Mouse (Mus musculus): ENCODE data around the gene Riok1. TPM values are rescaled to one million over a fixed set of nuclear protein-coding genes. Genes with fewer than 3 reads are reported as not detected.

The Riok1 gene
- polyA plus RNA-seq, 1 experiment from 2014 or later = 62.5 TPM

- Histone ChIP-seq H3K4me1 (peaks cover 5% of the 10 kb centered on the region), H3K27me3 (no peaks in the 10 kb centered on the region), H3K4me2 (replicated peaks) (no peak overlapping the region), H3K9ac (no peak overlapping the region), H3K9me3 (no peaks in the 10 kb centered on the region), H3K36me3 (no peaks in the 10 kb centered on the region), H3K4me3 (no peak overlapping the region), H3K27ac (no peak overlapping the region)
- ATAC-seq (ENCODE audit: insufficient number of reproducible peaks, insufficient read depth, low FRiP score, low TSS enrichment) = no peak
- WGBS = 87% methylated on average over 17 of the region's 18 CpGs
Measured at GRCm38 (mm10) chr13:38073374-38074307, 36.8 kb downstream of the Riok1 start.

DNA sequence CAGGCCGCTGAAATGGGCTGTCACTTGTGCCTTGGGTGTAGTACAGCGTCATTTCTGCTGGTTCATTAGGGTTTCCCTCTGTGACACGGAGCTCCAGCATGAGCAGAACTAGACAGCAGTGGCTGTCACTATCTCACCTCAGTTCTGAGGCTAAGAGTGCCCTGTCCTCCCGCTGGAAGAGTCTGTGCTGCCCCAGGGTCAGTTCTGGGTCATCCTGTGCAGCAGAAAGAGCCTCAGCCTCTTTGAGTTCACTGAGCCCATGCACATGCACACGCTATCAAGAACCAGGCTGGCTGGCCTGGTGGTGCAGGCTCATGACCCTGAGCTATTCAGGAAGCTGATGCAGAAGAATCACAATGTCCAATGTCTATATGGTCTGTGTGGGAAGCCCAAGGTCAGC lies 37.6 kb downstream of the Riok1 start:
- no peak for ATAC-seq (ENCODE audit: insufficient number of reproducible peaks, insufficient read depth, low FRiP score, low TSS enrichment)
- Histone ChIP-seq H3K36me3 (no peaks in the 10 kb centered on the region), H3K4me3 (no peak overlapping the region), H3K4me1 (peaks cover 5% of the 10 kb centered on the region), H3K27me3 (no peaks in the 10 kb centered on the region), H3K9me3 (no peaks in the 10 kb centered on the region), H3K9ac (no peak overlapping the region), H3K27ac (no peak overlapping the region), H3K4me2 (replicated peaks) (no peak overlapping the region)
- WGBS = 62% methylated on average over 5 of the region's 5 CpGs

- no peak for ATAC-seq (ENCODE audit: insufficient number of reproducible peaks, insufficient read depth, low FRiP score, low TSS enrichment)
- WGBS = 21% methylated on average over 11 of the region's 11 CpGs
- Histone ChIP-seq H3K27ac (no peak overlapping the region), H3K36me3 (no peaks in the 10 kb centered on the region), H3K4me2 (replicated peaks) (no peak overlapping the region; the same call in 1 of the 2 replicates), H3K9ac (no peak overlapping the region), H3K4me1 (peaks cover 5% of the 10 kb centered on the region), H3K27me3 (no peaks in the 10 kb centered on the region), H3K4me3 (no peak overlapping the region), H3K9me3 (no peaks in the 10 kb centered on the region)
Measured at GRCm38 (mm10) chr13:38077113-38077512, 40.3 kb downstream of the Riok1 start.

GRCm38 (mm10) chr13:38078836-38079235 lies 42.0 kb downstream of the Riok1 start:
- WGBS = 41% methylated on average over 6 of the region's 6 CpGs
- Histone ChIP-seq H3K9me3 (no peaks in the 10 kb centered on the region), H3K4me1 (peaks cover 5% of the 10 kb centered on the region), H3K27me3 (no peaks in the 10 kb centered on the region), H3K4me3 (no peak overlapping the region), H3K36me3 (no peaks in the 10 kb centered on the region), H3K27ac (no peak overlapping the region), H3K9ac (no peak overlapping the region), H3K4me2 (replicated peaks) (no peak overlapping the region)
- ATAC-seq (ENCODE audit: insufficient number of reproducible peaks, insufficient read depth, low FRiP score, low TSS enrichment) = no peak

DNA sequence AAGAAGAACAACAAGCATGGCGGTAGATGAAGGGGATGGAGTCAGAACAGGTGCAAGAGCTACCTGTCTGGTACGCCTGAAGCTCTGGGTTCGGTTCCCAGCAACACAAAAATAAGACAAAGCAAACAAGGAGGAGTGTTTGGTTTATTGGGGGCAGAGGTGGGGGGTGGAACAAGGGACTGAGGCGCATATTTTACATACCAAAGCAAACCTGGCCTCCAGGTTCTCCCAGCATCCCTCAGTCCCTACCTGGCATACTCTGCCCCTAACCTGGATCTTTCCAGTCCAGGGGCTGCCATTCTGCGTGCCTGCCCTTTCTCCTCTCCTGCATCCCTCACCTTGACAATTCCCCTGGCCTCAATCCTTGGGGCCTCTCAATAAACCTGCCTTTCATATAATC lies 42.6 kb downstream of the Riok1 start:
- Histone ChIP-seq H3K36me3 (no peaks in the 10 kb centered on the region), H3K4me1 (peaks cover 5% of the 10 kb centered on the region), H3K9me3 (no peaks in the 10 kb centered on the region), H3K4me2 (replicated peaks) (no peak overlapping the region), H3K4me3 (no peak overlapping the region), H3K27ac (no peak overlapping the region), H3K9ac (no peak overlapping the region), H3K27me3 (no peaks in the 10 kb centered on the region)
- 74% methylated on average over 5 of the region's 5 CpGs for WGBS
- no peak for ATAC-seq (ENCODE audit: insufficient number of reproducible peaks, insufficient read depth, low FRiP score, low TSS enrichment)

DNA sequence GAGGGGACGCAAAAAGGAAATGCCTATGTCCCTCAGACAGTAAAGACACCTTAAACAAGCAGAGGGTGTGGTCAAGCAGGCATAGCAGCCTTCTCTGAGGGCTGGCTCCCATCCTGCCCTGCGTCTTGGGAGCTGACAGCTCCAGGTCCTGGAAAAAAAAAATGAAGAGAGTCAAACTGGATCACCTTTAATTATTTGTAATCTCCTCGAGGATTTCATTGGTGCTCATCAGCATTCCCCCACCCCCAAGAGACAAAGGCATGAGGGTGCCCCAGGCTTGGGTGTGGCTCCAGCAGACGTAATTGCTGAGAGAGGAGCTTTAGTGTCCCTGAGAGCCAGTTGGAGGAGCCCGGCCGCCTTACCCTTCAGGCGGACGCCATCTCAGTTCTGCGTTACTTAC lies 43.2 kb downstream of the Riok1 start:
- no peak overlapping the region for H3K27ac ChIP-seq
- no peak overlapping the region for H3K9ac ChIP-seq
- H3K27me3 ChIP-seq = no peaks in the 10 kb centered on the region
- H3K4me2 ChIP-seq (replicated peaks) = no peak overlapping the region
- peaks cover 5% of the 10 kb centered on the region for H3K4me1 ChIP-seq
- no peaks in the 10 kb centered on the region for H3K36me3 ChIP-seq
- H3K4me3 ChIP-seq = no peak overlapping the region
- H3K9me3 ChIP-seq = no peaks in the 10 kb centered on the region
- no peak for ATAC-seq (ENCODE audit: insufficient number of reproducible peaks, insufficient read depth, low FRiP score, low TSS enrichment)
- 48% methylated on average over 9 of the region's 9 CpGs for WGBS

DNA sequence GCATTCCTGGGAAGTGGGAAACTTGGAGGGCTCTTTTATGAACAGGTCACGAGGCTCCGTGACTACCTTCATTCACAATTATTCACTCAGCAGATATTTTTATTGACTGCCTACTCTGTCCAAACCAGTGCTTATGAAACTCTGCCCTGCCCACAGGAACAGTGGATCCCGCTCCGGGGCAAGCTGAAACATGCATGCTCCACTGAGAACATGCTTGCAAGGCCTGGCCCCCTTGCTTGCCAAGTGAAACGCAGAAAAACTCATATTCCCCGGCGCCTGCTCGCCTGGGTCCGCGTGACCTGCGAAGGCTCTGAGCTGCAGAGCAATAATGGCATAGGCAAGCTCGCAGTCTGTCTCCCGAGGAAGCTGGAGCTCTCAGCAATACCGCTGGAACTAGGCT lies 43.9 kb downstream of the Riok1 start:
- Histone ChIP-seq H3K36me3 (no peaks in the 10 kb centered on the region), H3K4me1 (peaks cover 5% of the 10 kb centered on the region), H3K4me3 (no peak overlapping the region), H3K9me3 (no peaks in the 10 kb centered on the region), H3K27ac (no peak overlapping the region), H3K4me2 (replicated peaks) (no peak overlapping the region), H3K27me3 (no peaks in the 10 kb centered on the region), H3K9ac (no peak overlapping the region)
- no peak for ATAC-seq (ENCODE audit: insufficient number of reproducible peaks, insufficient read depth, low FRiP score, low TSS enrichment)
- 85% methylated on average over 14 of the region's 14 CpGs for WGBS

DNA sequence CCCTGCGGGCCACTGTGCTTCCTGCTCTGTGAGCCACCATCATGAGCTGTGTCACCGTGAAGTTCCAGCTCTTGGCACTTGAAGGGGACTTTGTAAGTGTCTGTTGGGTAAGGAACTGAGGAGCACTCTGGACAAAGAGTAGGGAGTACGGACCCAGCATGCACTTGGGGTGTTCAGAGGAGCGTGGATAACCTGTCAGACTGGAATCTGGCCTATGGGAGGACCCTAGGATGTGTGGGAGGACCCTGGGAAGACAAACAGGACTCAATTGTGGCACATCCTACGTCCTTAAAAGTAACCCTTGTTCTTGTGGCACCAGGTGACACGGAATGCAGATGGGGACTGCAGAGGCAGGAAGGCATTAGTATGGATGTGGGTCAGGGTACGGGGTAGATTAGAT lies 44.4 kb downstream of the Riok1 start:
- H3K9me3 ChIP-seq = no peaks in the 10 kb centered on the region
- no peak overlapping the region for H3K4me2 ChIP-seq (replicated peaks)
- H3K9ac ChIP-seq = no peak overlapping the region
- WGBS = 82% methylated on average over 7 of the region's 7 CpGs
- peaks cover 5% of the 10 kb centered on the region for H3K4me1 ChIP-seq
- H3K4me3 ChIP-seq = no peak overlapping the region
- no peaks in the 10 kb centered on the region for H3K27me3 ChIP-seq
- H3K27ac ChIP-seq = no peak overlapping the region
- ATAC-seq (ENCODE audit: insufficient number of reproducible peaks, insufficient read depth, low FRiP score, low TSS enrichment) = no peak
- no peaks in the 10 kb centered on the region for H3K36me3 ChIP-seq

- H3K36me3 ChIP-seq = no peaks in the 10 kb centered on the region
- WGBS = 48% methylated on average over 3 of the region's 3 CpGs
- ATAC-seq (ENCODE audit: insufficient number of reproducible peaks, insufficient read depth, low FRiP score, low TSS enrichment) = no peak
Measured at GRCm38 (mm10) chr13:38086711-38087110, 49.9 kb downstream of the Riok1 start.

DNA sequence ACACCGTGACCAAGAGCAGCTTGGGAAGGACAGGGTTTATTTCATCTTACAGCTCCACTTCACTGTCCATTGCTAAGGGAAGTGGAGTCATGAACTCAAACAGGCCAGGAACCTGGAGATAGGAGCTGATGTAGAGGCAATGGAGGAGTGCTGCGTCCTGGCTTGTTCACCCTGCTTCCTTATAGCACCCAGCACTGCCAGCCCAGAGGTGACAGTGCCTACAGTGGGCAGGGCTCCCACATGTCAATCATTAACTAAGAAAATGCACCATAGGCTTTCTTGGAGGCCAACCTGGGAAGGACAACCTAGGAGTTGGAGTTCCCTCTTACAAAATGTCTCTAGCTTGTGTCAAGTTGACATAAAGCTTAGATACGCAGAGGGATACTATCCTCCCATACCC lies 51.2 kb downstream of the Riok1 start:
- Histone ChIP-seq H3K4me1 (no peaks in the 10 kb centered on the region; the same call in 1 of the 2 replicates), H3K36me3 (no peaks in the 10 kb centered on the region), H3K4me3 (no peak overlapping the region), H3K9me3 (no peaks in the 10 kb centered on the region), H3K9ac (no peak overlapping the region), H3K4me2 (replicated peaks) (no peak overlapping the region), H3K27ac (no peak overlapping the region), H3K27me3 (no peaks in the 10 kb centered on the region)
- WGBS = 77% methylated on average over 3 of the region's 3 CpGs
- ATAC-seq (ENCODE audit: insufficient number of reproducible peaks, insufficient read depth, low FRiP score, low TSS enrichment) = no peak

More at GRCm38 (mm10) chr13:38086711-38087110, 49.9 kb downstream of the Riok1 start:
- no peaks in the 10 kb centered on the region; the same call in 1 of the 2 replicates for H3K4me1 ChIP-seq
- H3K4me2 ChIP-seq (replicated peaks) = no peak overlapping the region
- H3K27ac ChIP-seq = no peak overlapping the region
- no peaks in the 10 kb centered on the region for H3K27me3 ChIP-seq
- H3K9ac ChIP-seq = no peak overlapping the region
- no peak overlapping the region for H3K4me3 ChIP-seq
- no peaks in the 10 kb centered on the region for H3K9me3 ChIP-seq

- WGBS = 90% methylated on average over 6 of the region's 6 CpGs
Measured at GRCm38 (mm10) chr13:38089449-38089848, 52.7 kb downstream of the Riok1 start.

DNA sequence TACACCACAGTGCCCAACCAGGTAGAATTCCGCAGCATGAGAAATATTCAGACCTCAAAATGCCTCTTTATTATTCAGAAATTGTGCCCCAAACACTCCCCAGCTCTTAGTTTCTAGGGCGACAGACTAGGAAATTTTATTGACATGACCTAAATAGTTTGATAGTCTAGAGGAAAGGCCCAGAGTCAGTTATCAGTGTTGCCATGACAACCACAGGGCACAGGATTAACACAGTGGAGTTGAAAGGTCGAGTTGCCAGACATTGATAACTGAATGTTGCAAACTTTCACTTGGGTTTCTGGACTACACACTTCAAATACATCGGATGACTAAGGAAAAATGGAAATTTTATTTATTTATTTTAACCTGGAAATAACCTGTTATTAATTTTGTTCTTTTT lies 53.1 kb downstream of the Riok1 start:
- Histone ChIP-seq H3K4me1 (no peaks in the 10 kb centered on the region), H3K4me3 (no peak overlapping the region), H3K9me3 (no peaks in the 10 kb centered on the region), H3K36me3 (no peaks in the 10 kb centered on the region), H3K27me3 (no peaks in the 10 kb centered on the region), H3K4me2 (replicated peaks) (no peak overlapping the region), H3K27ac (no peak overlapping the region), H3K9ac (no peak overlapping the region)
- WGBS = 71% methylated on average over 4 of the region's 4 CpGs
- ATAC-seq (ENCODE audit: insufficient number of reproducible peaks, insufficient read depth, low FRiP score, low TSS enrichment) = no peak

More at GRCm38 (mm10) chr13:38089449-38089848, 52.7 kb downstream of the Riok1 start:
- Histone ChIP-seq H3K4me2 (replicated peaks) (no peak overlapping the region), H3K27ac (no peak overlapping the region), H3K9me3 (no peaks in the 10 kb centered on the region), H3K36me3 (no peaks in the 10 kb centered on the region), H3K9ac (no peak overlapping the region), H3K27me3 (no peaks in the 10 kb centered on the region), H3K4me3 (no peak overlapping the region), H3K4me1 (no peaks in the 10 kb centered on the region)
- no peak for ATAC-seq (ENCODE audit: insufficient number of reproducible peaks, insufficient read depth, low FRiP score, low TSS enrichment)
